Mouse (Mus musculus) brain, embryonic 14.5 days (tissue): ENCODE measurements around the gene Ssc5d.

Source experiments
- CTCF ChIP-seq: fragments of 200-500 bp; IDR thresholded peaks from 2 replicates; pipeline ENCODE4 v1.5.1; 2012; ENCODE audit warnings: inconsistent platforms, mild to moderate bottlenecking, moderate library complexity, borderline replicate concordance; ENCODE audit not compliant: insufficient read depth, insufficient read length; ENCODE audit errors: extremely low read depth
- POLR2A ChIP-seq: fragments of 200-500 bp; IDR thresholded peaks from 2 replicates; pipeline ENCODE4 v1.6.1; 2012; ENCODE audit warnings: mild to moderate bottlenecking, inconsistent platforms, borderline replicate concordance; ENCODE audit not compliant: poor library complexity, insufficient read depth, insufficient read length, severe bottlenecking; ENCODE audit errors: extremely low read depth

DNA sequence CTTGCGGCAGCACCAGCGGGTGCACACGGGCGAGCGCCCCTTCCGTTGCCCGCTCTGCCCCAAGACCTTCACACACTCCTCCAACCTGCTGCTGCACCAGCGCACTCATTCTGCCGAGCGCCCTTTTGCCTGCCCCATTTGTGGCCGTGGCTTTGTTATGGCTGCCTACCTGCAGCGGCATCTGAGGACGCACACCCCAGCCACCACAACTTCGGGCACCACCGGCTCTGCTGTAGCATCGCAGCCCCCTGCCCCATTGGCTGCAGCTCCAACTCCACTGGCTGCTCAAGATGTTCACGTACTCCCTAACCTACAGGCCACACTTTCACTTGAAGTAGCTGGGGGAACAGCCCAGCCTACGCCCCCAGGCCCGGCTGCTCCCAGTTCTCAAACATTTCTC lies 5.1 kb upstream of the Ssc5d start:
- no peak for TF ChIP-seq CTCF
- no peak for TF ChIP-seq POLR2A
